Mouse (Mus musculus): ENCODE results near the gene Efna4. TPM values are rescaled to one million over a fixed set of nuclear protein-coding genes. Genes with fewer than 3 reads are reported as not detected.

The Efna4 gene
- polyA plus RNA-seq, 1 experiment from 2014 or later, result 14.6 TPM

DNA sequence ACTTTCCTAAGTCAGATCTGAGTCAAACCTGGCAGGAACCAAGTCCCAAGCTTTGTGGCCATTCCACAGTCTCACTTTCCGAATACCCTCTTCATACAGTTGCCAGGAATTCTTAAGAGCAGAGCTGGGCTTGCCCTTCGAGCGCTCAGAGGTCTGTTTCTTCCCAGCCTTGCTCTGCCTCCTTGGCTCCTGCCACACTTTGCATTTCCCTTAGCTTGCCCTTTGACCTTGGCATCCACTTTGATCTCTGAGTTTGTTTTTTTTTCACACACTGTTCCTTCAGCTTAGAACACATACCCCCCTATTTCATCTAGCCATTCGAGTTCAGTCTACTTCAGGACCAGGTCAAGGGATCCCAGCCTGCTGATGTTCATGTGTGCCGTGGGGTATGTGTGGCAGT is 13.4 kb upstream of the Efna4 start:
- peaks cover 5% of the 10 kb centered on the region; the same call in 1 of the 2 replicates for H3K4me1 ChIP-seq (ENCODE audit: control insufficient read depth, insufficient read depth, low read length)
- H3K9me3 ChIP-seq (replicated peaks; ENCODE audit: control insufficient read depth, low read length), result no peaks in the 10 kb centered on the region
- H3K27me3 ChIP-seq (replicated peaks; ENCODE audit: control insufficient read depth, insufficient read depth, low read length), result no peaks in the 10 kb centered on the region
- H3K27ac ChIP-seq (ENCODE audit: low read depth, low read length), result no peak overlapping the region
- WGBS, result 85% methylated on average over 5 of the region's 5 CpGs
- H3K36me3 ChIP-seq (ENCODE audit: control insufficient read depth, insufficient read depth, low read length), result no peaks in the 10 kb centered on the region
- DNase-seq (ENCODE audit: low spot score) (no peak), ATAC-seq (no peak)
- no peak overlapping the region for H3K9ac ChIP-seq (ENCODE audit: low read length)
- no peak overlapping the region for H3K4me2 ChIP-seq (ENCODE audit: low read length)
- H3K4me3 ChIP-seq (ENCODE audit: low read depth, low read length), result no peak overlapping the region

DNA sequence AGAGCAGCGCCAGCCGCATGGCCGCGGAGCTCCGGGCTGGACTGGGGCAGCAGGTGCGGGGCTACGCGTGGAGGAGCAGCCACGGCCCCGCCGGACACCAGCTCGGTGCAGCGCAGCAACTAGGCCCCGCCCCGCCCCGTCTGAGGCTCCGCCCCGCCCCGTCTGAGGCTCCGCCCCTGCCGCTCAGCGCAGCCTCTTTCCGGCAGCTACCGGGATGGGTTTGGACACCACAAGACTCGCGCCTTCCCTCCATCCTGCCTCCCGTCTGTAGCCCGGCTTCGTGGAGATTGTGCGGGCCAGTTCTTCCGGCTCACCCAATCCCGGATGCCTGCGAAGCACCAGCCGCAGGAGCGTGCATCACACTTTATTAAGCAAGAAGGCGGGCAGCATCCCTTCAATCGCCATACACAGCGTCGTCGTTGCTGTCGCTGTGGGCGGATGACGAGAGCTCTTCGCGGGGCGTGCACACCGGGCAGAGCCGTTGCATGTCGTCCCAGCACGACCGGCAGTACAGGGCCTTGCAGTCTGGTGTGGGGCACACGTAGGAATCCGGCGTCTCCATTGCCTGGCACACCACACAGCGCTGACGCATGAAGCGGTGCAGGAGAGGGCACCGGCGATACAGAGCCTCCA is 12.2 kb upstream of the Efna4 start, which contains the start of gene Adam15:
Adam15 (minus strand) TSS at position 128 of the 633 bp plus-strand sequence.
- WGBS, result under 1% methylated on average over 59 of the region's 59 CpGs
- no peaks in the 10 kb centered on the region for H3K9me3 ChIP-seq (replicated peaks; ENCODE audit: control insufficient read depth, low read length)
- ATAC-seq, result peak; percentile 95
- peak within 1 kb of the TSS; percentile 69 for H3K9ac ChIP-seq (ENCODE audit: low read length)
- peak; percentile 86 for DNase-seq (ENCODE audit: low spot score)
- H3K27ac ChIP-seq (ENCODE audit: low read depth, low read length), result peak within 1 kb of the TSS; percentile 61
- H3K27me3 ChIP-seq (replicated peaks; ENCODE audit: control insufficient read depth, insufficient read depth, low read length), result no peaks in the 10 kb centered on the region
- H3K4me1 ChIP-seq (ENCODE audit: control insufficient read depth, insufficient read depth, low read length), result peaks cover 5% of the 10 kb centered on the region; the same call in 1 of the 2 replicates
- peak within 1 kb of the TSS; percentile 51 for H3K4me3 ChIP-seq (ENCODE audit: low read depth, low read length)
- H3K36me3 ChIP-seq (ENCODE audit: control insufficient read depth, insufficient read depth, low read length), result no peaks in the 10 kb centered on the region
- peak within 1 kb of the TSS; percentile 90 for H3K4me2 ChIP-seq (ENCODE audit: low read length)

DNA sequence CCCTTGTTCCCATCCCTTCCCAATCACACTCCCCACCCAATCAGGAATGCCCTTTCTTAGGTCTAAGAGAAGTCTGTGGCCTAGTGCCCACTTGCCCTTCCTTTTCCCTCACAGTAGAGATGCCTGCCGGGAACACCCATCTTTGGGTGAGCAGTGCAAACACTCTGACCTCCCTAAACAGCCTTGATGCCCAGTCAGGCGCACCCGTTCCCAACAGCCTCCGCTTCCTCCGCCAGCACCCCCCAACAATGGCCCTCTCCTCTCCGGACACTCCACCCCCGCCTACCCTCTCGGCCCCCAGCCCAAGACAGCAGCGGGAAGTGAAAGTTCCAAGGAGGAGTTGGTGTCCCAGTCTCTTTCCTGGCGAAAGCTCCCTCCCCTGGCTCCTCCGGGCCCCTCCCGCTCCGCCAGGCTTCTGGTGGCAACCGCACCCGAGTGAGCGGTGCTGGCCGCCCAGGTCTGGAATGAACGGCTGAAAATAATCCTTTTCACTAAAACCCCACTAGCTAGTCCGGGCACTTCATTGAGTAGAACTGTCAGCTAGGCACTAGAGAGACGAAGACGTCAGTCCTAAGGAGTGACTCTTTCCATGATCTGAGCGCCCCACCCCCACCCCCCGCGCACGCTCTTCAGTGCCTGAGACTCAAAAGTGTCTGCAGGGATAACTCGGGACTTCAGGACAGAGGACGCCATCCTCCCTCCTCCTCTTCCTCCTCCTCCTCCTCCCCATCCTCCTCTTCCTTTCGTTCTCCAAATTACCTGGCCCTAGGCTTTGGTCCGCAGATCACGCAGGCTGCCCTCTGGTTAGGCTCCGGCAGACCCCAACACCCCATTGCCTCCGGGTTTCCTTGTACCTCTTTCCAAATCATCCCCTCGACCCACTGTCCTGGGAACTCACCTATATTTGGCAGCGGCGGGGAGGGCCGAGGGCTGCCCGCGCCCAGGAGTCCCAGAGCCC is 11.4 kb upstream of the Efna4 start:
- H3K27ac ChIP-seq (ENCODE audit: low read depth, low read length), result 0 out of 2 replicates have a peak overlapping the region, but pooled peaks have one; percentile 61
- ATAC-seq (peak; percentile 49), DNase-seq (ENCODE audit: low spot score) (peak; percentile 35)
- peaks cover 3% of the 10 kb centered on the region; the same call in 1 of the 2 replicates for H3K36me3 ChIP-seq (ENCODE audit: control insufficient read depth, insufficient read depth, low read length)
- H3K27me3 ChIP-seq (replicated peaks; ENCODE audit: control insufficient read depth, insufficient read depth, low read length), result no peaks in the 10 kb centered on the region
- H3K9ac ChIP-seq (ENCODE audit: low read length), result peak overlapping the region; percentile 69
- peak overlapping the region; percentile 90 for H3K4me2 ChIP-seq (ENCODE audit: low read length)
- peaks cover 5% of the 10 kb centered on the region; the same call in 1 of the 2 replicates for H3K4me1 ChIP-seq (ENCODE audit: control insufficient read depth, insufficient read depth, low read length)
- H3K9me3 ChIP-seq (replicated peaks; ENCODE audit: control insufficient read depth, low read length), result no peaks in the 10 kb centered on the region
- H3K4me3 ChIP-seq (ENCODE audit: low read depth, low read length), result peak overlapping the region; percentile 51
- under 1% methylated on average over 38 of the region's 38 CpGs for WGBS

DNA sequence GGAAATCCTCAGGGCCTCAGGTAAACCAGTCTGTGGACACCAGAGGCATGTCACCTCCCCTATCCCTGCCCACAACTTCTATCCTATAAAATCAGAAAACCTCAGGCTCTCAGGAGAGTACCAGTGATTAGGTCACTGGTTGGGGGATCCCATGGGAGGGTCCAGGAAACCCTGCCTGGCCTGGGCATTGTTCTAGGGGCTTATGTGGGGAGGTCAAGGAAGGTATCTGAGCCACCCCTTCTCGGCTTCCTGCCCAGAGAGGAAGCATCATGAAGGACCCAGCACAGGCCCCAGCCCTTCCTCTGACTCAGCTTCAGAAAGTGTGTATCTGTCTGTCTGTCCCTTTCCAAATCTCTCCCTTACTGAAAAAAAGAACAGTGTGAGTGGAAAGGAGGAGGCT is 10.1 kb upstream of the Efna4 start:
- peaks cover 12% of the 10 kb centered on the region; the same call in 1 of the 2 replicates for H3K36me3 ChIP-seq (ENCODE audit: control insufficient read depth, insufficient read depth, low read length)
- 50% methylated on average over 1 of the region's 1 CpGs for WGBS
- H3K27ac ChIP-seq (ENCODE audit: low read depth, low read length), result no peak overlapping the region
- DNase-seq (ENCODE audit: low spot score) (no peak), ATAC-seq (no peak)
- no peak overlapping the region for H3K9ac ChIP-seq (ENCODE audit: low read length)
- no peak overlapping the region for H3K4me2 ChIP-seq (ENCODE audit: low read length)
- H3K4me1 ChIP-seq (ENCODE audit: control insufficient read depth, insufficient read depth, low read length), result peaks cover 5% of the 10 kb centered on the region; the same call in 1 of the 2 replicates
- H3K4me3 ChIP-seq (ENCODE audit: low read depth, low read length), result no peak overlapping the region
- no peaks in the 10 kb centered on the region for H3K27me3 ChIP-seq (replicated peaks; ENCODE audit: control insufficient read depth, insufficient read depth, low read length)
- H3K9me3 ChIP-seq (replicated peaks; ENCODE audit: control insufficient read depth, low read length), result no peaks in the 10 kb centered on the region

DNA sequence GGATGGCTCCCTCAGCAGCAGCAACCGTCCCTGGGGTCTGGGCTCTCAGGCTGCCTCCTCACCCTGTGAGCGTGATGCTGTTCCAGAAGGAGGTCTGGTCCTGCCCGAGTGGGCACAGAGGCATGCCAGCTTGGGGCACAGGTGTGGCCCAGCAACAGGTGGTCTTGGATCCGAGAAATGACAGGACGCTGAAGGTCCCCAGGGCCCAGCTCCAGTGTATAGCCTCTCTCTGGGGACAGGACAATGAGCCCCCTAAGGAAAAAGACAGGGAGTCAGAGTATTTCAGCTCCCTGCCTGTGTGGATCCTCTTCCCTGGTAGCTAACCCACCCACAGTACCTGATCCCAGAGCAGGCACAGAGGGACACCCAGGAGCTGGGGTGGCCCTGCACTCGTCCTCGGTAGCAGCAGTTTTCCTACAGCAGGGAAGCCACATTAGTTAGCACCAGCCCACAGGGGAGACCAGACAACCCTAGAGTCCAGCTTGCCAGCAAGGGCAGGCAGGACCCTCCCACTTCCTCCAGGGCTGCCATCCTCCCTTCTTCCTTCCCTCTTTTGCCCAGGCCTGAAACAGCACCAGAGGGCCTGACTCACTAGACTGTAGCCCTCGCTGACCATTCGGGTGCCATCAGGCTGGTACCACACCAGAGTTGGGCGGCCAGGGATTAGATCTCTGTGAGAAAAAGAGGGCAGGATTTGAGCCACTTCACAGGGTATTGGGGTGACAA is 9.2 kb upstream of the Efna4 start:
- H3K27me3 ChIP-seq (replicated peaks; ENCODE audit: control insufficient read depth, insufficient read depth, low read length), result no peaks in the 10 kb centered on the region
- ATAC-seq (no peak), DNase-seq (ENCODE audit: low spot score) (no peak)
- no peak overlapping the region for H3K4me3 ChIP-seq (ENCODE audit: low read depth, low read length)
- H3K27ac ChIP-seq (ENCODE audit: low read depth, low read length), result no peak overlapping the region
- H3K9me3 ChIP-seq (replicated peaks; ENCODE audit: control insufficient read depth, low read length), result no peaks in the 10 kb centered on the region
- peaks cover 5% of the 10 kb centered on the region; the same call in 1 of the 2 replicates for H3K4me1 ChIP-seq (ENCODE audit: control insufficient read depth, insufficient read depth, low read length)
- peaks cover 12% of the 10 kb centered on the region; the same call in 1 of the 2 replicates for H3K36me3 ChIP-seq (ENCODE audit: control insufficient read depth, insufficient read depth, low read length)
- no peak overlapping the region for H3K9ac ChIP-seq (ENCODE audit: low read length)
- WGBS, result 84% methylated on average over 10 of the region's 10 CpGs
- H3K4me2 ChIP-seq (ENCODE audit: low read length), result no peak overlapping the region

DNA sequence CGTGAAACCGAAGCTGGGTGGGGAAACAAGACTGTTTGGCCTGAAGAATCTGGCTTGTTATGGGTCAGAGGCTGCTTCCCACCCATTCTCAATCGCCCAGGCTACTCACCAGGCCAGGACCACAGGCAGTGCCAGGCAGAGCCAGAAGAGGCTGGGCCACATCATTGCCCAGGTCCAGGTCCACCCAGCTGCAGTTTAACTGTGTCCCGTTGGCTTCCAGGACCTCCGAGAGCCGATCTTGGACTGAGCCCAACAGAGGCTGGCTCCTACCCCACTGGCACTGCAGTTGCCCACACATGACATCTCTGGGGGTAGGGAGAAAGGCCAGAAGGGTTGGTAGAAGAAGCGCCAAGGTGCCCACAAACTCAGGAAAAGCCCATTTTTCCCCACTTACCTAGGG is 5.5 kb upstream of the Efna4 start:
- H3K4me3 ChIP-seq (ENCODE audit: low read depth, low read length), result no peak overlapping the region
- 88% methylated on average over 7 of the region's 7 CpGs for WGBS
- no peak overlapping the region for H3K27ac ChIP-seq (ENCODE audit: low read depth, low read length)
- peaks cover 3% of the 10 kb centered on the region; the same call in 1 of the 2 replicates for H3K4me1 ChIP-seq (ENCODE audit: control insufficient read depth, insufficient read depth, low read length)
- peaks cover 15% of the 10 kb centered on the region; the same call in 1 of the 2 replicates for H3K36me3 ChIP-seq (ENCODE audit: control insufficient read depth, insufficient read depth, low read length)
- no peak for ATAC-seq
- H3K4me2 ChIP-seq (ENCODE audit: low read length), result no peak overlapping the region
- no peak overlapping the region for H3K9ac ChIP-seq (ENCODE audit: low read length)
- no peaks in the 10 kb centered on the region for H3K9me3 ChIP-seq (replicated peaks; ENCODE audit: control insufficient read depth, low read length)
- no peaks in the 10 kb centered on the region for H3K27me3 ChIP-seq (replicated peaks; ENCODE audit: control insufficient read depth, insufficient read depth, low read length)
- DNase-seq (ENCODE audit: low spot score), result no peak

DNA sequence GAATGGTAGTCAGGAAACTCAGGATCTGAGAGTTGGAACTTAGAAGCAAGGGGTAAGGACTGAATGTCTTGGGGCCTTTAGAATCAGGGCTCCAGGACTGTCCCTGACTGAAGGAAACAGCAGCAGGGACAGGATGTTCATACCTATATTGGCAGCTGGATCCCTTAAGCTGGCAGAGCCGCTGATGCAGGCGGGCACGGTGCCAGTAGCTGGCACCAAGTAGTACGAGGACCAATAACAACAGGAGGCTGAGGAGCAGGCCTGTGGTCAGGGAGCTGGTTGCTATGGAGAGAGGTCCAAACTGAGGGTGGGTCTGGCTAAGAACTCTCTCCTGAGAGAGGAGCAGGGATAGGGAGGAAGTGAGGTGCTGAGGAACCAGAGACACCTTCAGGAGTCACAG is 4.0 kb upstream of the Efna4 start:
- DNase-seq (ENCODE audit: low spot score), result no peak
- H3K27me3 ChIP-seq (replicated peaks; ENCODE audit: control insufficient read depth, insufficient read depth, low read length), result no peaks in the 10 kb centered on the region
- H3K4me2 ChIP-seq (ENCODE audit: low read length), result no peak overlapping the region
- ATAC-seq, result no peak
- peaks cover 5% of the 10 kb centered on the region; the same call in 1 of the 2 replicates for H3K4me1 ChIP-seq (ENCODE audit: control insufficient read depth, insufficient read depth, low read length)
- H3K9me3 ChIP-seq (replicated peaks; ENCODE audit: control insufficient read depth, low read length), result no peaks in the 10 kb centered on the region
- 58% methylated on average over 4 of the region's 4 CpGs for WGBS
- peak overlapping the region; percentile 4 for H3K9ac ChIP-seq (ENCODE audit: low read length)
- peaks cover 15% of the 10 kb centered on the region; the same call in 1 of the 2 replicates for H3K36me3 ChIP-seq (ENCODE audit: control insufficient read depth, insufficient read depth, low read length)
- H3K4me3 ChIP-seq (ENCODE audit: low read depth, low read length), result no peak overlapping the region
- no peak overlapping the region for H3K27ac ChIP-seq (ENCODE audit: low read depth, low read length)

DNA sequence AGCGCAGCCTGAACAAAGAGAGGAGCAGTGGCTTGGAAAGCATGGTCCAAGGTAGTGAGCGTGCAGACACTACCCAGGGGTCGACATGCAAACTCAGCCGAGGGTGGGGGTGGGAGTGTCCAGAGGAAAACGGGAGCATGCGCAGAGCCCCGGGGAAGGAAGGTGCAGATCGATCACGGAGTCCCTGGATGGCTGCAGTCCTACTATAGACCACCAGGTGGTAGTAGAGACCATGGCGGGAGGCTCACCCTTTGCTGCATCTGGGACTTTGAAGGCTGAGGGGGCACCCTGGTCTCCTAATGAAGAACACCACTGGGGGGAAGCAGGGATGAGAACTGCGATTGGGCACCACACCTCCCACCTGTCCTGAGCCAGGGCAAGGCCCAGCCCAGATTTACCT is 2.6 kb upstream of the Efna4 start:
- peak; percentile 88 for DNase-seq (ENCODE audit: low spot score)
- peak; percentile 18; the same call in 1 of the 2 replicates for ATAC-seq
- H3K4me2 ChIP-seq (ENCODE audit: low read length), result peak overlapping the region; percentile 62
- no peak overlapping the region for H3K27ac ChIP-seq (ENCODE audit: low read depth, low read length)
- peak overlapping the region; percentile 50; the same call in 1 of the 2 replicates for H3K9ac ChIP-seq (ENCODE audit: low read length)
- peak overlapping the region; percentile 20 for H3K4me3 ChIP-seq (ENCODE audit: low read depth, low read length)
- H3K9me3 ChIP-seq (replicated peaks; ENCODE audit: control insufficient read depth, low read length), result no peaks in the 10 kb centered on the region
- peaks cover 17% of the 10 kb centered on the region for H3K4me1 ChIP-seq (ENCODE audit: control insufficient read depth, insufficient read depth, low read length)
- H3K36me3 ChIP-seq (ENCODE audit: control insufficient read depth, insufficient read depth, low read length), result peaks cover 15% of the 10 kb centered on the region; the same call in 1 of the 2 replicates
- 3% methylated on average over 11 of the region's 11 CpGs for WGBS
- no peaks in the 10 kb centered on the region for H3K27me3 ChIP-seq (replicated peaks; ENCODE audit: control insufficient read depth, insufficient read depth, low read length)
